Mouse (Mus musculus): ENCODE data around the gene Cpsf4.

- no peak for TF ChIP-seq CTCF (conservative IDR thresholded peaks at IDR 0.05; ENCODE audit: low read length)
- TF ChIP-seq NANOG (IDR thresholded peaks at IDR 0.05; ENCODE audit: borderline replicate concordance, low read length) = no peak
Measured at GRCm38 (mm10) chr5:145118461-145118860, 48.6 kb upstream of the Cpsf4 start.
